Mouse (Mus musculus): ENCODE data around the gene Vmp1. TPM values are rescaled to one million over a fixed set of nuclear protein-coding genes. Genes with fewer than 3 reads are reported as not detected.
A peak's percentile ranks its signal among the peaks of the same experiment; 100 is the strongest.

Gene Vmp1
- polyA plus RNA-seq, 1 experiment from 2014 or later: 89.4 TPM

DNA sequence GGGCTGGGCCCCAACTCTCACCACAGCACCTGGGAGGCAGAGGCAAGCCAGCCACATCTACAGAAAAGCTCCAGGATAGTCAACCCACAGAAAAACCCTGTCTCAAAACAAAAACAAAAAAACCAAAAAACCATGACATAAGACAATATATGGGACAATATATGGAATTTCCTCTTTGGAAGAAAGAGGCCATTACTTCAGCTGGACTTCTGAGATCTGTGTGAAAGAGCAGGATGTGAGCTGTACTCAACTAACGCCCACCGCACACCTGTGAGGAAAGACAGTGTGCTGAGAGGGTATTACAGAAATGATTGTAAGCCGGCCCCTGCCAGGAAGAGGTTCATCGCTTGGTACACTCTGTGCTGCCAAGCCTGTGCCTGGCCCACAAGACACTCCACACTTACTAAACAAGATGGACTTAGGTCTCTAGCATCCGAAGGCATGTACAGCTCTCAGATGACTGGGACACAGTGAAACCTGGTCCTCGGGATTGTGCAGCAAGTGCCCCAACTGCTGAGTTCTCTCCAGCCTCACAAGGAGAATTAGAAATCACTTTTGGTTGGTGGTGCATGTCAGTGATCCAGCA lies 109.9 kb downstream of the Vmp1 start:
- no peak overlapping the region for H3K27ac ChIP-seq (ENCODE audit: low read depth, low read length)
- no peak overlapping the region for H3K9ac ChIP-seq (ENCODE audit: low read length)
- H3K4me2 ChIP-seq (ENCODE audit: low read depth, low read length, severe bottlenecking): no peak overlapping the region
- H3K27me3 ChIP-seq (ENCODE audit: control insufficient read depth, insufficient read depth, low read length): no peaks in the 10 kb centered on the region
- DNase-seq (ENCODE audit: low spot score): no peak
- no peaks in the 10 kb centered on the region for H3K36me3 ChIP-seq (ENCODE audit: control insufficient read depth, insufficient read depth, low read length)
- no peaks in the 10 kb centered on the region for H3K9me3 ChIP-seq (ENCODE audit: control insufficient read depth, low read length)
- no peak for ATAC-seq (replicated peaks; ENCODE audit: low FRiP score)
- no peaks in the 10 kb centered on the region; the same call in 1 of the 2 replicates for H3K4me1 ChIP-seq (replicated peaks; ENCODE audit: control insufficient read depth, insufficient read depth, low read length)
- H3K4me3 ChIP-seq (ENCODE audit: low read depth, low read length): no peak overlapping the region
- 93% methylated on average over 6 of the region's 6 CpGs for WGBS

DNA sequence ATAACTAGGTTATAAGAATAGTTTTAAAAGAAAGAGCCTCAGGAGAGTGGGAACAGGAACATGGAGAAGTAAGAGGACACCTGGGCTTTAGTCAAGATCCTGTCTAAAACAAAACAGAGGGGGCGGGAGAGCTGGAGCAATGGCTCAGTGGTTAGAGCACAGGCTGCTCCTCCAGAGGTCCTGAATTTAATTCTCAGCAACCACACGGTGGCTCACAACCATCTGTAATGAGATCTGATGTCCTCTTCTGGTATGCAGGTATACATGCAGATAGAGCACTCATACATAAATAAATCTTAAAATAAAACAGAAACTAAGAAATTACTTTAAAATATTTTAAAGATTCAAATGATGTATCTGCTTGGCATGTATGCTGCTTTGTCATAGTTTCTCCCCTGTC lies 111.0 kb downstream of the Vmp1 start:
- DNase-seq (ENCODE audit: low spot score) (no peak), ATAC-seq (replicated peaks; ENCODE audit: low FRiP score) (no peak)
- 74% methylated on average over 2 of the region's 2 CpGs for WGBS
- Histone ChIP-seq H3K27me3 (ENCODE audit: control insufficient read depth, insufficient read depth, low read length) (no peaks in the 10 kb centered on the region), H3K27ac (ENCODE audit: low read depth, low read length) (no peak overlapping the region), H3K9ac (ENCODE audit: low read length) (no peak overlapping the region), H3K4me2 (ENCODE audit: low read depth, low read length, severe bottlenecking) (no peak overlapping the region), H3K4me1 (replicated peaks; ENCODE audit: control insufficient read depth, insufficient read depth, low read length) (no peaks in the 10 kb centered on the region; the same call in 1 of the 2 replicates), H3K36me3 (ENCODE audit: control insufficient read depth, insufficient read depth, low read length) (no peaks in the 10 kb centered on the region), H3K9me3 (ENCODE audit: control insufficient read depth, low read length) (no peaks in the 10 kb centered on the region), H3K4me3 (ENCODE audit: low read depth, low read length) (no peak overlapping the region)

GRCm38 (mm10) chr11:86571871-86572270 lies 111.8 kb downstream of the Vmp1 start:
- Histone ChIP-seq H3K9ac (ENCODE audit: low read length) (no peak overlapping the region), H3K27me3 (ENCODE audit: control insufficient read depth, insufficient read depth, low read length) (no peaks in the 10 kb centered on the region), H3K9me3 (ENCODE audit: control insufficient read depth, low read length) (no peaks in the 10 kb centered on the region), H3K4me3 (ENCODE audit: low read depth, low read length) (no peak overlapping the region), H3K4me2 (ENCODE audit: low read depth, low read length, severe bottlenecking) (no peak overlapping the region), H3K27ac (ENCODE audit: low read depth, low read length) (no peak overlapping the region), H3K36me3 (ENCODE audit: control insufficient read depth, insufficient read depth, low read length) (no peaks in the 10 kb centered on the region), H3K4me1 (replicated peaks; ENCODE audit: control insufficient read depth, insufficient read depth, low read length) (no peaks in the 10 kb centered on the region; the same call in 1 of the 2 replicates)
- ATAC-seq (replicated peaks; ENCODE audit: low FRiP score): no peak
- DNase-seq (ENCODE audit: low spot score): no peak
- WGBS: 71% methylated on average over 4 of the region's 4 CpGs

GRCm38 (mm10) chr11:86571047-86571855 lies 112.4 kb downstream of the Vmp1 start:
- no peaks in the 10 kb centered on the region for H3K9me3 ChIP-seq (ENCODE audit: control insufficient read depth, low read length)
- H3K27ac ChIP-seq (ENCODE audit: low read depth, low read length): 0 out of 2 replicates have a peak overlapping the region, but pooled peaks have one; percentile 27
- H3K9ac ChIP-seq (ENCODE audit: low read length): no peak overlapping the region
- no peaks in the 10 kb centered on the region for H3K27me3 ChIP-seq (ENCODE audit: control insufficient read depth, insufficient read depth, low read length)
- WGBS: 48% methylated on average over 15 of the region's 15 CpGs
- H3K4me1 ChIP-seq (replicated peaks; ENCODE audit: control insufficient read depth, insufficient read depth, low read length): no peaks in the 10 kb centered on the region; the same call in 1 of the 2 replicates
- no peak for ATAC-seq (replicated peaks; ENCODE audit: low FRiP score)
- no peak overlapping the region for H3K4me2 ChIP-seq (ENCODE audit: low read depth, low read length, severe bottlenecking)
- no peak overlapping the region for H3K4me3 ChIP-seq (ENCODE audit: low read depth, low read length)
- DNase-seq (ENCODE audit: low spot score): no peak
- no peaks in the 10 kb centered on the region for H3K36me3 ChIP-seq (ENCODE audit: control insufficient read depth, insufficient read depth, low read length)

GRCm38 (mm10) chr11:86570261-86570746 lies 113.3 kb downstream of the Vmp1 start:
- Histone ChIP-seq H3K27me3 (ENCODE audit: control insufficient read depth, insufficient read depth, low read length) (no peaks in the 10 kb centered on the region), H3K4me1 (replicated peaks; ENCODE audit: control insufficient read depth, insufficient read depth, low read length) (no peaks in the 10 kb centered on the region; the same call in 1 of the 2 replicates), H3K9ac (ENCODE audit: low read length) (no peak overlapping the region), H3K4me3 (ENCODE audit: low read depth, low read length) (no peak overlapping the region), H3K9me3 (ENCODE audit: control insufficient read depth, low read length) (no peaks in the 10 kb centered on the region), H3K27ac (ENCODE audit: low read depth, low read length) (no peak overlapping the region), H3K36me3 (ENCODE audit: control insufficient read depth, insufficient read depth, low read length) (no peaks in the 10 kb centered on the region; the same call in 1 of the 2 replicates), H3K4me2 (ENCODE audit: low read depth, low read length, severe bottlenecking) (no peak overlapping the region)
- DNase-seq (ENCODE audit: low spot score) (no peak), ATAC-seq (replicated peaks; ENCODE audit: low FRiP score) (no peak)
- WGBS: 74% methylated on average over 9 of the region's 9 CpGs

DNA sequence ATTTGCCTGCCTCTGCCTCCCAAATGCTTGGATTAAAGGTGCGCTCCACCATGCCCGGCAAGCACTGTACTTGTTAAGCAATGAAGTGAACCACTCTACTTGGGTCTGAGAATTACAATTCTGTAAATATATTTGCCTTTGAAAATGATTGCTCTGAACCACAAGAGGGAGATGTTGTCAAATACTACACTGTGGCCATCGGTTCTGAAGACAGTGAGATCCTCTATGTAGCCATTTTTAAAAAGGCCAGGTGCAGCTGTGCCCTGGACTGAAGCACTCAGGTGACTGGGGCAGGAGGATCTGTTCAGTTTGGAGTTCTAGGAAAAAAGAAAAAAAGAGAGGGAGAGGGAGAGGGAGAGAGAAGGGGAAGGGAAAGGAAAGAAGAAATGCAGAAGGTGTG lies 115.2 kb downstream of the Vmp1 start:
- WGBS: 80% methylated on average over 3 of the region's 3 CpGs
- Histone ChIP-seq H3K9me3 (ENCODE audit: control insufficient read depth, low read length) (no peaks in the 10 kb centered on the region), H3K4me3 (ENCODE audit: low read depth, low read length) (no peak overlapping the region), H3K4me2 (ENCODE audit: low read depth, low read length, severe bottlenecking) (no peak overlapping the region), H3K36me3 (ENCODE audit: control insufficient read depth, insufficient read depth, low read length) (no peaks in the 10 kb centered on the region; the same call in 1 of the 2 replicates), H3K9ac (ENCODE audit: low read length) (no peak overlapping the region), H3K27ac (ENCODE audit: low read depth, low read length) (no peak overlapping the region), H3K4me1 (replicated peaks; ENCODE audit: control insufficient read depth, insufficient read depth, low read length) (no peaks in the 10 kb centered on the region; the same call in 1 of the 2 replicates), H3K27me3 (ENCODE audit: control insufficient read depth, insufficient read depth, low read length) (no peaks in the 10 kb centered on the region)
- no peak for ATAC-seq (replicated peaks; ENCODE audit: low FRiP score)
- no peak for DNase-seq (ENCODE audit: low spot score)

- no peaks in the 10 kb centered on the region for H3K36me3 ChIP-seq (ENCODE audit: control insufficient read depth, insufficient read depth, low read length)
- peak; percentile 13 for DNase-seq (ENCODE audit: low spot score)
- WGBS: 89% methylated on average over 4 of the region's 4 CpGs
These were observed 125.4 kb downstream of the Vmp1 start for GRCm38 (mm10) chr11:86558258-86558657.

DNA sequence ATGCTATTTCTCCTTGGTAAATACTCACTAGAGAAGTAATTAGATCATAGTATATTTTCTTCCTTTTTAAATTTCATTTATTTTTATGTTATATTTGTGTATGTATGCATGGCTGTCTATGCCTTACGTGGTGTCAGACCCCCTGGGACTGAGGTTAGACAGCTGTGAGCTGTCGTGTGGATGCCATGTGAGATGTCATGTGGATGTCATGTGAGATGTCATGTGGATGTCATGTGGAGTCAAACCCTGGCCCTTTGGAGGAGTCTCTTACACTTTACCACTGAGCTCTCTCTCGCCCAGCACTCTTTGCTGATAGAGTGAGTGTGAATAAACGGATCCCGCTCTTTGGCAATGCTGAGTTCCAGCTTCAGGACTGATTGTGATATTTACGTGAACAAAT lies 130.1 kb downstream of the Vmp1 start:
- ATAC-seq (replicated peaks; ENCODE audit: low FRiP score) (no peak), DNase-seq (ENCODE audit: low spot score) (no peak)
- Histone ChIP-seq H3K4me2 (ENCODE audit: low read depth, low read length, severe bottlenecking) (no peak overlapping the region), H3K4me3 (ENCODE audit: low read depth, low read length) (no peak overlapping the region), H3K4me1 (replicated peaks; ENCODE audit: control insufficient read depth, insufficient read depth, low read length) (no peaks in the 10 kb centered on the region), H3K36me3 (ENCODE audit: control insufficient read depth, insufficient read depth, low read length) (no peaks in the 10 kb centered on the region), H3K27ac (ENCODE audit: low read depth, low read length) (no peak overlapping the region), H3K9me3 (ENCODE audit: control insufficient read depth, low read length) (no peaks in the 10 kb centered on the region), H3K27me3 (ENCODE audit: control insufficient read depth, insufficient read depth, low read length) (no peaks in the 10 kb centered on the region), H3K9ac (ENCODE audit: low read length) (no peak overlapping the region)
- WGBS: 92% methylated on average over 6 of the region's 6 CpGs

More at GRCm38 (mm10) chr11:86558258-86558657, 125.4 kb downstream of the Vmp1 start:
- Histone ChIP-seq H3K4me1 (replicated peaks; ENCODE audit: control insufficient read depth, insufficient read depth, low read length) (no peaks in the 10 kb centered on the region), H3K27me3 (ENCODE audit: control insufficient read depth, insufficient read depth, low read length) (no peaks in the 10 kb centered on the region), H3K4me3 (ENCODE audit: low read depth, low read length) (no peak overlapping the region), H3K9ac (ENCODE audit: low read length) (no peak overlapping the region), H3K9me3 (ENCODE audit: control insufficient read depth, low read length) (no peaks in the 10 kb centered on the region), H3K4me2 (ENCODE audit: low read depth, low read length, severe bottlenecking) (no peak overlapping the region), H3K27ac (ENCODE audit: low read depth, low read length) (no peak overlapping the region)
- no peak for ATAC-seq (replicated peaks; ENCODE audit: low FRiP score)

All from forebrain, embryonic 11.5 days (tissue).